ENCODE assay signal across 19 mouse cellular contexts in the genomic region with DNA sequence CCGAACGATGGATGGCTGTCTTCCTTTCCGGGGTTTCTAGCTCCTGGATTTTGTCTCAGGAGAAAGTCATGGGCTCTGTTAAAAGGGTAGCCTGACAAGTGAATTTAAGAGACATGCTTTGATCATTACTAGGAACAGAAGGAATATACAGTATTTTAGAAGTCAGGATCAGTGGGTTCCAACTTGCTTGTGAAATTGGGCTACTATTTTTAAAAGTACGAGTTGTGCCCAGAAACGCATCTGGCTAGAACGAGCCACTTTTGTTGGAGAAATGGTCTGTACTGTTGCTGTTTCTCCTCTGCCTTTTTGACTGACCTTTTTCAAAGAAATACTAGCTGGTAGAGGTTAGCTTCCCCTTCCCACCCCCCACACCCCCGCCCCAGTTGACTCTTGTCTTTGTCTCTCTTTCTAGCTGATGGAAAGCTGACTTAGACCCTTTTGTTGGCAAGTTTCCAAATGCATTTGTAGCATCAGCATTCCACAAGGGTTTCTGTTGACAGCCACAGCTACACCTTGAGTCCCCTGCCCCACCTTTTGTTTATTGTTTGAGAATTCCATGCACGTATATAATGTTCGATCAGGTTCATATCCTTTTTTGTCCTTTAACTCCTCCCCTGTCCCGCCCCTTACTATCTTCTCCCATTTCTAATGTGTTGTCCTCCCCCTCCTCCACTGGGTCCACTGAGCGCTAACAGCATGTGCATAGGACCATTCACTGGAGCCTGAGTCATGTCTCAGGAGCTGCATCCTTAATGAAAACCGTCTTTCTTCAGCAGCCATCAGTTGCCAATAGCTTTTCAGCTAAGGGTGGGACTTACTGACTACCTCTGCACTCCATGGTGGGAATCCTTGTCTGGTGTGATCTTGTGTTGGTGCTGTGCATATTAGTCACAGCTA. TPM values are rescaled to one million over a fixed set of nuclear protein-coding genes. Genes with fewer than 3 reads are reported as not detected.
A peak's percentile ranks its signal among the peaks of the same experiment; 100 is the strongest.
DNase-seq lines count a peak whose midpoint lies in the region; ATAC-seq and TF ChIP-seq lines count a peak whose summit lies in the region.
"Had no signal": no experiment of that assay in that cellular context is flagged by ENCODE, and none has a peak within 500 bp of the region (broad histone marks: within the 10 kb centered on the region; RNA-seq: fewer than 3 reads in every experiment).

No protein-coding gene starts in this region.

- no peak overlapping the region for H3K4me2 ChIP-seq in heart, embryonic 12.5 days
- no peak overlapping the region for H3K4me2 ChIP-seq in lung, postnatal 0 days (replicated peaks; ENCODE audit: low read depth, low read length)
- H3K4me2 ChIP-seq: liver, embryonic 11.5 days; lung, embryonic 15.5 days had no signal

- no peak overlapping the region for H3K4me3 ChIP-seq in heart, embryonic 12.5 days
- H3K4me3 ChIP-seq in lung, postnatal 0 days (ENCODE audit: low read depth, low read length): no peak overlapping the region
- no peak overlapping the region for H3K4me3 ChIP-seq in embryonic fibroblast, embryonic 13.5 days (ENCODE audit: insufficient read depth, low read length)
- H3K4me3 ChIP-seq: heart, adult 2 months; lung, embryonic 15.5 days; megakaryocyte, embryonic 14.5 days had no signal

- H3K27me3 ChIP-seq in heart, embryonic 12.5 days (replicated peaks): no peaks in the 10 kb centered on the region
- no peaks in the 10 kb centered on the region for H3K27me3 ChIP-seq in lung, postnatal 0 days (replicated peaks; ENCODE audit: insufficient read depth, low read length)
- H3K27me3 ChIP-seq: lung, embryonic 15.5 days; megakaryocyte, embryonic 14.5 days had no signal

- H3K36me3 ChIP-seq in heart, embryonic 12.5 days: no peaks in the 10 kb centered on the region
- no peaks in the 10 kb centered on the region for H3K36me3 ChIP-seq in lung, postnatal 0 days (ENCODE audit: insufficient read depth, low read length)
- H3K36me3 ChIP-seq: lung, embryonic 15.5 days had no signal

- no peak overlapping the region for H3K27ac ChIP-seq in heart, embryonic 12.5 days (ENCODE audit: poor library complexity, severe bottlenecking)
- no peak overlapping the region for H3K27ac ChIP-seq in lung, postnatal 0 days (ENCODE audit: low read length)
- peak overlapping the region; percentile 37 for H3K27ac ChIP-seq in embryonic fibroblast, embryonic 13.5 days (ENCODE audit: insufficient read depth, low read length)
- H3K27ac ChIP-seq: heart, adult 2 months; lung, embryonic 15.5 days had no signal

- no peak for TF ChIP-seq CTCF in lung, postnatal 0 days (IDR thresholded peaks at IDR 0.05)
- no peak for TF ChIP-seq CTCF in embryonic fibroblast, embryonic 13.5 days (IDR thresholded peaks at IDR 0.05; ENCODE audit: borderline replicate concordance, insufficient read depth, low read length)

- H3K9ac ChIP-seq in heart, embryonic 12.5 days: no peak overlapping the region
- no peak overlapping the region for H3K9ac ChIP-seq in lung, postnatal 0 days (replicated peaks; ENCODE audit: low read depth)
- H3K9ac ChIP-seq: lung, embryonic 15.5 days had no signal

- ATAC-seq in heart, embryonic 12.5 days (ENCODE audit: insufficient number of reproducible peaks, low FRiP score): peak; percentile 15; the same call in 1 of the 2 replicates
- ATAC-seq in lung, postnatal 0 days: no peak
- no peak for ATAC-seq in CD4-positive, CD25-positive, alpha-beta regulatory T cell, adult 4 months
- ATAC-seq: activated CD4-positive, CD25-positive, alpha-beta regulatory T cell, adult 4 months had no signal

- H3K9me3 ChIP-seq in heart, embryonic 12.5 days (replicated peaks): 0 out of 2 replicates have a peak, but pooled peaks cover 4% of the 10 kb centered on the region
- H3K9me3 ChIP-seq in lung, postnatal 0 days (ENCODE audit: low read length): no peaks in the 10 kb centered on the region
- H3K9me3 ChIP-seq: lung, embryonic 15.5 days; megakaryocyte, embryonic 14.5 days had no signal

- DNase-seq in heart, adult 8-10 months (ENCODE audit: low spot score): no peak
- peak; percentile 23 for DNase-seq in lung, postnatal 25 days (ENCODE audit: low spot score)
- no peak for DNase-seq in lung, postnatal 0 days (ENCODE audit: low spot score)
- peak; percentile 68 for DNase-seq in ES-CJ7 (ENCODE audit: low read depth, low spot score)
- no peak for DNase-seq in thymus, postnatal 14 days
- DNase-seq: cerebellum, adult 11 months; cerebellum, postnatal 25 days; heart, adult 2 months; heart, postnatal 10 days; kidney, postnatal 14 days; left cerebral cortex, postnatal 4 days; thymus, adult 2 months had no signal

- no peak for TF ChIP-seq EP300 in lung, postnatal 0 days (IDR thresholded peaks at IDR 0.05)

- WGBS in heart, embryonic 12.5 days: 75% methylated on average over 12 of the region's 12 CpGs
- 82% methylated on average over 12 of the region's 12 CpGs for WGBS in lung, postnatal 0 days

- TF ChIP-seq POLR2A in embryonic fibroblast, embryonic 13.5 days (IDR thresholded peaks at IDR 0.05; ENCODE audit: low read depth, low read length): no peak

- peaks cover 33% of the 10 kb centered on the region for H3K4me1 ChIP-seq in heart, embryonic 12.5 days (replicated peaks)
- 0 out of 2 replicates have a peak, but pooled peaks cover 3% of the 10 kb centered on the region for H3K4me1 ChIP-seq in lung, postnatal 0 days (ENCODE audit: insufficient read depth, low read depth, low read length)
- H3K4me1 ChIP-seq in embryonic fibroblast, embryonic 13.5 days (ENCODE audit: control insufficient read depth, insufficient read depth, low read length): peaks cover 24% of the 10 kb centered on the region
- H3K4me1 ChIP-seq: lung, embryonic 15.5 days had no signal

RNA-seq across cellular contexts. Expression of gene Cers6, which starts 50.6 kb away (rescaled TPM):
- polyA plus RNA-seq in heart, embryonic 12.5 days (2016; fragmentation: Nextera tagmentation; extraction: Ambion mirVana): 25.4 and 26.9 TPM in 2 replicates
- total RNA-seq in heart, adult 8-10 months (2022): 10 to 100 TPM in 1 of 4 experiments, 1 to 10 TPM in 3; 4.4 to 11.7 (median 7.1) TPM
- polyA plus RNA-seq in lung, postnatal 0 days (2015; fragmentation: Nextera tagmentation; extraction: Ambion mirVana): 9.6 and 11.4 TPM in 2 replicates
- polyA plus RNA-seq in embryonic fibroblast, embryonic 13.5 days (2011; ENCODE audit: insufficient read length, low read depth, missing spikeins): 75.8 and 78.2 TPM in 2 replicates
- polyA plus RNA-seq in CD4-positive, CD25-positive, alpha-beta regulatory T cell, adult 4 months (2017; shearing (Covaris generic)): 1 to 10 TPM; 4.6 to 4.8 TPM

Comparison
In these comparisons a context has a peak if more than half of its experiments do, and no peak if none do; other contexts are left out.
1. DNase-seq: peak in lung, postnatal 25 days (single experiment) and ES-CJ7 (single experiment); none in heart, adult 8-10 months (single experiment), lung, postnatal 0 days (single experiment) and thymus, postnatal 14 days (single experiment).